ENCODE assay signal across 7 mouse cellular contexts in the genomic region with DNA sequence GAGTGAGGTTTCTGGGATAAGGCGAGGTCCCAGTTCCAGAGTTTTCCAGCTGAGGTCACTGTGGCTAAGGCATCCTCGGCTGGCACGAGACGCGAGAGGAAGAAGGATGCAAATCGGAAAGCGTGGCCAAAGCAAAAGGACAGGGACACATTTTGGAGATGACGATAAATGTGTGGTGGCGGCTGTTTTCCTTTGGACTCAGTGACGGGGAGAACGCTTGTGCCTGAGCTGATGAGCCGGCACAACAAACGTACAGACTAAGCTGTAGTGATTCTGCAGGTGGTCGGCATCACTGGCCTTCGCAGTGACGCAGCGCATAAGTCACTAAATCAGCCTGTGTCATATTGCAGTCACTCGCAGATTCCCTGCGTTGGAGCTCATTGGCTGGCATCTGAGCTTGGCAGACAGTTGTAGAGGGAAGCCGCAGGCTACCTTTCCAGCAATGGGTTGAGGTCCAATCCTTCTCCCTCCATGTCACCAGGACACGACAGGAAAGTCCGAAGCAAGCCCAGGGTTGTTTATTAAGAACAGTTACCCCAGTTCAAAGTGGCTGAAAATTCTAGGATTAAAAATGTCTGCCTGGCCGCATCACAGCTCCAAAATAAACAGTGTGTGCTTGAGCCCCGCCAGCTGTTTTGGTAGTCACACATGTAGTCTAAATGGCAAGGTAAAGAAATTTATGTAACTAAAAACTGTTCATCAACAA. TPM values are rescaled to one million over a fixed set of nuclear protein-coding genes. Genes with fewer than 3 reads are reported as not detected.
A peak's percentile ranks its signal among the peaks of the same experiment; 100 is the strongest.
DNase-seq lines count a peak whose midpoint lies in the region; ATAC-seq and TF ChIP-seq lines count a peak whose summit lies in the region.

No protein-coding gene starts in this region.

- H3K27me3 ChIP-seq in midbrain, embryonic 14.5 days (ENCODE audit: control insufficient read depth, insufficient read depth, low read length): no peaks in the 10 kb centered on the region
- H3K27me3 ChIP-seq in midbrain, embryonic 15.5 days (replicated peaks): no peaks in the 10 kb centered on the region
- H3K27me3 ChIP-seq in forebrain, postnatal 0 days (ENCODE audit: insufficient read depth, low read length): no peaks in the 10 kb centered on the region
- H3K27me3 ChIP-seq in myocyte (ENCODE audit: control insufficient read depth, insufficient read depth, insufficient read length): no peaks in the 10 kb centered on the region

- DNase-seq in midbrain, embryonic 14.5 days: peak; percentile 40
- DNase-seq in forebrain, postnatal 0 days: peak; percentile 39
- DNase-seq in layer of hippocampus, adult 2 months (ENCODE audit: low spot score in 2 of 2): peak; percentile 17 to 35
- no peak for DNase-seq in T-cell, adult 2 months (ENCODE audit: low spot score)
- no peak for DNase-seq in spleen, adult 12 weeks (ENCODE audit: low spot score)

- H3K4me2 ChIP-seq in midbrain, embryonic 14.5 days (ENCODE audit: low read length): no peak overlapping the region
- H3K4me2 ChIP-seq in midbrain, embryonic 15.5 days: no peak overlapping the region
- H3K4me2 ChIP-seq in forebrain, postnatal 0 days (ENCODE audit: low read depth): peak overlapping the region; percentile 21
- peak overlapping the region; percentile 65 for H3K4me2 ChIP-seq in myocyte (ENCODE audit: low read depth)

- no peak for ATAC-seq in midbrain, embryonic 14.5 days (ENCODE audit: low FRiP score, low TSS enrichment)
- no peak for ATAC-seq in midbrain, embryonic 15.5 days (replicated peaks)
- 0 out of 2 replicates have a peak, but pooled peaks have one; percentile 18 for ATAC-seq in forebrain, postnatal 0 days

- H3K27ac ChIP-seq in midbrain, embryonic 14.5 days (replicated peaks; ENCODE audit: low read depth, low read length): no peak overlapping the region
- H3K27ac ChIP-seq in midbrain, embryonic 15.5 days: no peak overlapping the region
- no peak overlapping the region for H3K27ac ChIP-seq in forebrain, postnatal 0 days (ENCODE audit: low read depth, low read length)
- H3K27ac ChIP-seq in layer of hippocampus, adult 2 months: peak overlapping the region; percentile 72

- H3ac ChIP-seq in myocyte (ENCODE audit: control insufficient read depth, insufficient read length): no peak overlapping the region

- TF ChIP-seq POLR2A in myocyte (IDR thresholded peaks at IDR 0.05; ENCODE audit: insufficient read length, low read depth): no peak

- no peak overlapping the region for H3K9ac ChIP-seq in midbrain, embryonic 14.5 days (replicated peaks; ENCODE audit: low read length)
- no peak overlapping the region for H3K9ac ChIP-seq in midbrain, embryonic 15.5 days
- no peak overlapping the region for H3K9ac ChIP-seq in forebrain, postnatal 0 days

- H3K4me3 ChIP-seq in midbrain, embryonic 14.5 days (replicated peaks; ENCODE audit: low read depth, low read length): no peak overlapping the region
- H3K4me3 ChIP-seq in midbrain, embryonic 15.5 days: no peak overlapping the region
- H3K4me3 ChIP-seq in forebrain, postnatal 0 days (ENCODE audit: low read depth, low read length): no peak overlapping the region
- peak overlapping the region; percentile 26 for H3K4me3 ChIP-seq in layer of hippocampus, adult 2 months
- no peak overlapping the region for H3K4me3 ChIP-seq in myocyte

- WGBS in midbrain, embryonic 14.5 days: 83% methylated on average over 24 of the region's 24 CpGs
- WGBS in midbrain, embryonic 15.5 days: 77% methylated on average over 24 of the region's 24 CpGs
- 71% methylated on average over 24 of the region's 24 CpGs for WGBS in forebrain, postnatal 0 days

- 0 out of 2 replicates have a peak, but pooled peaks cover 4% of the 10 kb centered on the region for H3K4me1 ChIP-seq in midbrain, embryonic 14.5 days (ENCODE audit: control insufficient read depth, insufficient read depth, low read length)
- peaks cover 11% of the 10 kb centered on the region; the same call in 1 of the 2 replicates for H3K4me1 ChIP-seq in midbrain, embryonic 15.5 days
- peaks cover 7% of the 10 kb centered on the region for H3K4me1 ChIP-seq in forebrain, postnatal 0 days (ENCODE audit: insufficient read depth)

- TF ChIP-seq CTCF in forebrain, postnatal 0 days (IDR thresholded peaks at IDR 0.05; ENCODE audit: low read depth): peak; percentile 18; the same call in 1 of the 2 replicates
- TF ChIP-seq CTCF in layer of hippocampus, adult 2 months (conservative IDR thresholded peaks at IDR 0.05): peak; percentile 53

- no peaks in the 10 kb centered on the region for H3K79me2 ChIP-seq in myocyte (ENCODE audit: control insufficient read depth, insufficient read depth)

- H3K9me3 ChIP-seq in midbrain, embryonic 14.5 days (ENCODE audit: control insufficient read depth, low read length): no peaks in the 10 kb centered on the region
- H3K9me3 ChIP-seq in midbrain, embryonic 15.5 days: no peaks in the 10 kb centered on the region
- H3K9me3 ChIP-seq in forebrain, postnatal 0 days (ENCODE audit: low read length): no peaks in the 10 kb centered on the region

- no peaks in the 10 kb centered on the region for H3K36me3 ChIP-seq in midbrain, embryonic 14.5 days (ENCODE audit: control insufficient read depth, insufficient read depth, low read length)
- no peaks in the 10 kb centered on the region for H3K36me3 ChIP-seq in midbrain, embryonic 15.5 days (replicated peaks)
- no peaks in the 10 kb centered on the region for H3K36me3 ChIP-seq in forebrain, postnatal 0 days (ENCODE audit: insufficient read depth)
- H3K36me3 ChIP-seq in myocyte (ENCODE audit: control insufficient read depth, insufficient read depth): no peaks in the 10 kb centered on the region

TF ChIP-seq in myocyte, 11 proteins besides CTCF, POLR2A, EP300 and RAD21:
- TF ChIP-seq MYOD1 (IDR thresholded peaks at IDR 0.05; ENCODE audit: control insufficient read depth in 1 of 3, insufficient read length in 2 of 3, low read depth in 2 of 3): no peak
- TF ChIP-seq MYOG (IDR thresholded peaks at IDR 0.05; ENCODE audit: control insufficient read depth in 1 of 3, insufficient read depth in 1 of 3, insufficient read length in 2 of 3, low read depth in 2 of 3): no peak
- no peak for TF ChIP-seq TCF12 (IDR thresholded peaks at IDR 0.05; ENCODE audit: insufficient read depth, poor library complexity, severe bottlenecking)
- TF ChIP-seq CEBPB (IDR thresholded peaks at IDR 0.05; ENCODE audit: insufficient read depth, poor library complexity, severe bottlenecking): no peak
- TF ChIP-seq TCF3 (IDR thresholded peaks at IDR 0.05; ENCODE audit: insufficient read length, low read depth): no peak
- no peak for TF ChIP-seq REST (IDR thresholded peaks at IDR 0.05; ENCODE audit: insufficient read depth, insufficient read length)
- no peak for TF ChIP-seq MAX (IDR thresholded peaks at IDR 0.05; ENCODE audit: low read depth)
- TF ChIP-seq E2F4 (IDR thresholded peaks at IDR 0.05; ENCODE audit: insufficient read depth): no peak
- TF ChIP-seq POLR2AphosphoS2 (IDR thresholded peaks at IDR 0.05; ENCODE audit: insufficient read length, low read depth): no peak
- TF ChIP-seq USF1 (IDR thresholded peaks at IDR 0.05; ENCODE audit: low read depth): no peak
- TF ChIP-seq SRF (IDR thresholded peaks at IDR 0.05; ENCODE audit: control insufficient read depth, insufficient read length, low read depth): no peak

RNA-seq across cellular contexts. Expression of a gene that starts 39.7 kb away (rescaled TPM):
- 769 and 923 TPM in 2 replicates for polyA plus RNA-seq in midbrain, embryonic 14.5 days (2014; fragmentation: Nextera tagmentation; extraction: Ambion mirVana)
- 708 and 715 TPM in 2 replicates for polyA plus RNA-seq in midbrain, embryonic 15.5 days (2015; fragmentation: Nextera tagmentation; extraction: Ambion mirVana)
- 160 and 174 TPM in 2 replicates for total RNA-seq in forebrain, postnatal 0 days (2014; rRNA removed)
- polyA plus RNA-seq in forebrain, postnatal 0 days (2015; fragmentation: Nextera tagmentation; extraction: Ambion mirVana): 830 and 1,009 TPM in 2 replicates
- 100 to 1,000 TPM; 360 to 363 TPM for total RNA-seq in layer of hippocampus, adult 2 months (2021)
- polyA plus RNA-seq in myocyte (2012; fragmentation: generic; extraction: Trizol): 361 TPM

RNA-seq across cellular contexts. Expression of a gene that starts 40.4 kb away (rescaled TPM):
- 18.4 and 24.9 TPM in 2 replicates for polyA plus RNA-seq in midbrain, embryonic 14.5 days (2014; fragmentation: Nextera tagmentation; extraction: Ambion mirVana)
- 17.5 and 18.7 TPM in 2 replicates for polyA plus RNA-seq in midbrain, embryonic 15.5 days (2015; fragmentation: Nextera tagmentation; extraction: Ambion mirVana)
- 20.7 and 26.8 TPM in 2 replicates for total RNA-seq in forebrain, postnatal 0 days (2014; rRNA removed)
- 7.9 and 10.5 TPM in 2 replicates for polyA plus RNA-seq in forebrain, postnatal 0 days (2015; fragmentation: Nextera tagmentation; extraction: Ambion mirVana)
- total RNA-seq in layer of hippocampus, adult 2 months (2021): 10 to 100 TPM; 26.1 to 33.3 TPM
- 10.3 TPM for polyA plus RNA-seq in myocyte (2012; fragmentation: generic; extraction: Trizol)

Comparison
In these comparisons a context has a peak if more than half of its experiments do, and no peak if none do; other contexts are left out.
1. DNase-seq: peak in midbrain, embryonic 14.5 days (single experiment), forebrain, postnatal 0 days (single experiment) and layer of hippocampus, adult 2 months (2 of 2); none in T-cell, adult 2 months (single experiment) and spleen, adult 12 weeks (single experiment).
2. H3K4me2 ChIP-seq: peak in forebrain, postnatal 0 days (single experiment) and myocyte (single experiment); none in midbrain, embryonic 14.5 days (single experiment) and midbrain, embryonic 15.5 days (single experiment).